Mouse (Mus musculus) heart, postnatal 14 days (tissue): ENCODE measurements around the gene Akap2. TPM values are rescaled to one million over a fixed set of nuclear protein-coding genes. Genes with fewer than 3 reads are reported as not detected.

Source experiments
- DNase-seq, 2 experiments: peaks; one replicate each; pipeline ENCODE4 v3.0.0; 2021 to 2022
- intact Hi-C: fragments of 180-260 bp; cut with DNase I; formaldehyde crosslinking; loops from one replicate; pipeline ENCODE4 v1.15.1; 2025
- total RNA-seq, 2 experiments: library from RNA; stranded (reverse); gene quantifications; 2 replicates each; pipeline ENCODE4 v1.2.3; 2021

The Akap2 gene
- total RNA-seq, 2 experiments from 2014 or later = 110 to 116 TPM

DNA sequence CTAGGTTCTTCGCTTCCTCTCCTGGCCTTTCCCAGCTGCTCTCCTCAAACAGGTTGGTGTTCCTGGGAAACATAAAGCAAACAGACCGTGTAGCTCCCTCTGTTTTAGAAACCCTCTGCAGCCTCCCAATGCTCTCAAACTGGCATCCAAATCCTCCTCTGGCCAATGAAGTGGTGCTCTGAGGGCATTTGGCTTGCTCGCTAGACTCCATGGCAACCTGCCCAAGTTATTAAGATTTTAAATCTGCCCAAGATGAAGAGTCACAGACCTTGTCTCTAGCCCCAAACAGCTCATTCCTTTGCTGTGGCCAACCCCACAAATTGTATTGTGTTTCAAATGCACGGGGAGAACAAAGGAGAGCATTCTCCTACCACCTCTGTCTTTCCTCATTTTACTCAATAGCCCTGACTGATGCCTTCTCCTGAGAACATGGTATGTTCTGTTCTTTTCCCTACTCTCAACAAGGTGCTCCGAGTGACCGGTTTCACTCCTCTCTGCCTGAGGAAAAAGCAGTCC lies 207.2 kb downstream of the Akap2 start:
- intact Hi-C loops = no loop called here
- no peak for DNase-seq

GRCm38 (mm10) chr4:57927464-57928205 lies 210.2 kb downstream of the Akap2 start:
- intact Hi-C loops = no loop called here
- DNase-seq = peak in 1 of 2 experiments; percentile 30

DNA sequence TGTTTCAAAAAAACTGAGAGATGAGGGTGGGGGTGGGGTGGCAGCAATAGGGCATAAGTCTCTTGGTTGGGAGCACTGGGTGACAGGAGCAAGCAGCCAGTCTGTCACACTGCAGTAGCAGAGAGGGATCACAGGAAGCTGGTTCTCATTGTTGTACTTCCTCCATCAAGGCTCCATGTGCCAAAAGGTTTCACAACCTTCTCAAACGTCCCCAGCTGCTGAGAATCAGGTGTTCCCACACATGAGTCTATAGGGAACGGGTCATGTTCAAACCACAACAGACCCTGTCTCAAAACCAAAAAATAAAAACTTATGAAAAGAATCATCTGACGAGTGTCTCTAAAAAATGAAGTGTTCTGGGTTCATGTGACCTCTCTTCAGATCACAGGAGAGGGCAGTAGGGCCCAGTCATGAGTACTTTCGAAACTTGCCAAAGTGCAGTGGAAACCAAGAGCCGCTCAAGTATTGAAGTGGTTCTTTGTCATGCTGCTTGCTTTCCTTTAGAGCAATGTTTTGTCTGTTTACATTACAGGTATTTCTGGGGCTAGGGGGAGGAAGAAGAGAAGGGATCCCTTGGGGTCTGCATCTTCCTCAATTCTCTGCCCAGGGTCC lies 213.2 kb downstream of the Akap2 start:
- DNase-seq = no peak
- intact Hi-C loops = no loop called here

- intact Hi-C loops = no loop called here
- no peak for DNase-seq
Measured at GRCm38 (mm10) chr4:57934181-57934580, 216.7 kb downstream of the Akap2 start.

- intact Hi-C loops = no loop called here
- no peak for DNase-seq
Measured at GRCm38 (mm10) chr4:57937292-57937691, 219.8 kb downstream of the Akap2 start.

- no peak for DNase-seq
- intact Hi-C loops = no loop called here
Measured at GRCm38 (mm10) chr4:57940631-57941030, 223.2 kb downstream of the Akap2 start.

DNA sequence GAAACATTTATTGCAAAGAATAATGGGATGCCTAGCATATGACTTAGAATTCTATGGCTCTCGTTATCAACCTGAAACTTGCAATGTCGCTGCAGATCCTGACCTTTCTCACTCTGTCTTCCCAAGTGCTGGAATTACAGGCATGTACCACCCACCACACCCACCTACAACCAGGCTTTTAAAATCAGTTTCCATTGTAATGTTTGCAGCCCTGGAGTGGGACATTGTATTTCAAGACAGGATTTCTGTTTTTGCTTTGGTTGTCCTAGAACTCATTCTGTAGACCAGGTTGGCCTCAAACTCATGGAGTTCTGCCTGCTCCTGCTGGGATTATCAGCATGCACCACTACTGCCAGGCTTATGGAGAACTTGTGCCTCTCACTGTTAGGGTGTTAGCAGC lies 225.4 kb downstream of the Akap2 start:
- intact Hi-C loops = no loop called here
- DNase-seq = no peak

Other genes with a start within 250 kb of the Akap2 start
- gene Pakap, start 149.5 kb upstream of the Akap2 start, total RNA-seq = 10 to 100 TPM; 40.0 to 46.5 TPM
- under 1 TPM; 0.20 to 0.43 TPM for gene D630039A03Rik, start 198.6 kb downstream of the Akap2 start, total RNA-seq
- gene Txn1, start 238.8 kb downstream of the Akap2 start, total RNA-seq = 100 to 1,000 TPM; 129 to 140 TPM